Mouse (Mus musculus): ENCODE measurements around the gene Ly6g5b. TPM values are rescaled to one million over a fixed set of nuclear protein-coding genes. Genes with fewer than 3 reads are reported as not detected.

Gene Ly6g5b
- polyA plus RNA-seq, 1 experiment from 2014 or later, result 1.1 TPM

GRCm38 (mm10) chr17:35155451-35155850, 40.2 kb upstream of the Ly6g5b start:
- peak overlapping the region; percentile 31 for H3K9ac ChIP-seq
- WGBS, result 89% methylated on average over 12 of the region's 12 CpGs
- H3K9me3 ChIP-seq, result no peaks in the 10 kb centered on the region
- peaks cover 98% of the 10 kb centered on the region for H3K36me3 ChIP-seq
- no peak overlapping the region for H3K27ac ChIP-seq
- H3K4me2 ChIP-seq (replicated peaks), result no peak overlapping the region
- H3K27me3 ChIP-seq, result no peaks in the 10 kb centered on the region
- no peak overlapping the region for H3K4me3 ChIP-seq
- peaks cover 8% of the 10 kb centered on the region; the same call in 1 of the 2 replicates for H3K4me1 ChIP-seq
- ATAC-seq (ENCODE audit: low FRiP score, low read depth), result no peak

GRCm38 (mm10) chr17:35154616-35155015, 39.4 kb upstream of the Ly6g5b start:
- H3K4me1 ChIP-seq, result peaks cover 8% of the 10 kb centered on the region; the same call in 1 of the 2 replicates
- H3K27ac ChIP-seq, result peak overlapping the region; percentile 44; the same call in 1 of the 2 replicates
- no peaks in the 10 kb centered on the region for H3K9me3 ChIP-seq
- H3K4me2 ChIP-seq (replicated peaks), result no peak overlapping the region
- H3K4me3 ChIP-seq, result no peak overlapping the region
- peak overlapping the region; percentile 19; the same call in 1 of the 2 replicates for H3K9ac ChIP-seq
- ATAC-seq (ENCODE audit: low FRiP score, low read depth), result no peak
- WGBS, result 83% methylated on average over 7 of the region's 7 CpGs
- H3K27me3 ChIP-seq, result no peaks in the 10 kb centered on the region
- H3K36me3 ChIP-seq, result peaks cover 98% of the 10 kb centered on the region

- ATAC-seq (ENCODE audit: low FRiP score, low read depth), result no peak
- peak overlapping the region; percentile 44; the same call in 1 of the 2 replicates for H3K27ac ChIP-seq
- peaks cover 8% of the 10 kb centered on the region; the same call in 1 of the 2 replicates for H3K4me1 ChIP-seq
- H3K4me2 ChIP-seq (replicated peaks), result no peak overlapping the region
- H3K9me3 ChIP-seq, result no peaks in the 10 kb centered on the region
- no peaks in the 10 kb centered on the region for H3K27me3 ChIP-seq
- peaks cover 98% of the 10 kb centered on the region for H3K36me3 ChIP-seq
- H3K4me3 ChIP-seq, result no peak overlapping the region
- 56% methylated on average over 4 of the region's 4 CpGs for WGBS
- H3K9ac ChIP-seq, result peak overlapping the region; percentile 19; the same call in 1 of the 2 replicates
Observed at GRCm38 (mm10) chr17:35153931-35154330, 38.7 kb upstream of the Ly6g5b start.

GRCm38 (mm10) chr17:35153077-35153476, 37.8 kb upstream of the Ly6g5b start:
- Histone ChIP-seq H3K27me3 (no peaks in the 10 kb centered on the region), H3K4me1 (peaks cover 8% of the 10 kb centered on the region; the same call in 1 of the 2 replicates), H3K4me2 (replicated peaks) (no peak overlapping the region), H3K9ac (no peak overlapping the region), H3K9me3 (no peaks in the 10 kb centered on the region), H3K36me3 (peaks cover 98% of the 10 kb centered on the region), H3K27ac (no peak overlapping the region), H3K4me3 (no peak overlapping the region)
- ATAC-seq (ENCODE audit: low FRiP score, low read depth), result no peak
- 97% methylated on average over 9 of the region's 9 CpGs for WGBS

GRCm38 (mm10) chr17:35152121-35152520, 36.9 kb upstream of the Ly6g5b start:
- WGBS, result 94% methylated on average over 4 of the region's 4 CpGs

GRCm38 (mm10) chr17:35147922-35148639, 32.9 kb upstream of the Ly6g5b start:
- H3K9me3 ChIP-seq, result peaks cover 5% of the 10 kb centered on the region; the same call in 1 of the 2 replicates
- no peak overlapping the region for H3K4me3 ChIP-seq
- no peak overlapping the region for H3K27ac ChIP-seq
- no peaks in the 10 kb centered on the region for H3K27me3 ChIP-seq
- H3K36me3 ChIP-seq, result peaks cover 93% of the 10 kb centered on the region
- no peak overlapping the region for H3K4me2 ChIP-seq (replicated peaks)
- 67% methylated on average over 5 of the region's 5 CpGs for WGBS
- no peak overlapping the region for H3K9ac ChIP-seq
- ATAC-seq (ENCODE audit: low FRiP score, low read depth), result no peak
- no peaks in the 10 kb centered on the region for H3K4me1 ChIP-seq

More at GRCm38 (mm10) chr17:35152121-35152520, 36.9 kb upstream of the Ly6g5b start:
- no peaks in the 10 kb centered on the region for H3K27me3 ChIP-seq
- no peak for ATAC-seq (ENCODE audit: low FRiP score, low read depth)
- peaks cover 8% of the 10 kb centered on the region; the same call in 1 of the 2 replicates for H3K4me1 ChIP-seq
- H3K4me3 ChIP-seq, result no peak overlapping the region
- no peak overlapping the region for H3K9ac ChIP-seq
- no peaks in the 10 kb centered on the region for H3K9me3 ChIP-seq
- no peak overlapping the region for H3K27ac ChIP-seq
- no peak overlapping the region for H3K4me2 ChIP-seq (replicated peaks)
- H3K36me3 ChIP-seq, result peaks cover 93% of the 10 kb centered on the region

- H3K9ac ChIP-seq, result no peak overlapping the region
- no peak overlapping the region for H3K27ac ChIP-seq
- peaks cover 6% of the 10 kb centered on the region; the same call in 1 of the 2 replicates for H3K9me3 ChIP-seq
- no peak overlapping the region for H3K4me3 ChIP-seq
- no peaks in the 10 kb centered on the region for H3K4me1 ChIP-seq
- WGBS, result 21% methylated on average over 3 of the region's 3 CpGs
- ATAC-seq (ENCODE audit: low FRiP score, low read depth), result no peak
- no peak overlapping the region for H3K4me2 ChIP-seq (replicated peaks)
- peaks cover 93% of the 10 kb centered on the region for H3K36me3 ChIP-seq
- H3K27me3 ChIP-seq, result no peaks in the 10 kb centered on the region
Observed at GRCm38 (mm10) chr17:35147348-35147747, 32.1 kb upstream of the Ly6g5b start.

GRCm38 (mm10) chr17:35146139-35146538, 30.9 kb upstream of the Ly6g5b start:
- Histone ChIP-seq H3K9me3 (peaks cover 6% of the 10 kb centered on the region; the same call in 1 of the 2 replicates), H3K4me3 (no peak overlapping the region), H3K36me3 (peaks cover 93% of the 10 kb centered on the region), H3K4me1 (no peaks in the 10 kb centered on the region), H3K9ac (no peak overlapping the region), H3K27ac (no peak overlapping the region), H3K4me2 (replicated peaks) (no peak overlapping the region), H3K27me3 (no peaks in the 10 kb centered on the region)
- ATAC-seq (ENCODE audit: low FRiP score, low read depth), result no peak
- WGBS, result 86% methylated on average over 5 of the region's 5 CpGs

GRCm38 (mm10) chr17:35141971-35142370, 26.7 kb upstream of the Ly6g5b start:
- WGBS, result 90% methylated on average over 6 of the region's 6 CpGs
- peaks cover 6% of the 10 kb centered on the region; the same call in 1 of the 2 replicates for H3K9me3 ChIP-seq
- peaks cover 89% of the 10 kb centered on the region for H3K36me3 ChIP-seq
- no peak overlapping the region for H3K4me2 ChIP-seq (replicated peaks)
- no peak overlapping the region for H3K27ac ChIP-seq
- no peak for ATAC-seq (ENCODE audit: low FRiP score, low read depth)
- H3K27me3 ChIP-seq, result no peaks in the 10 kb centered on the region
- H3K4me1 ChIP-seq, result peaks cover 9% of the 10 kb centered on the region
- no peak overlapping the region for H3K9ac ChIP-seq
- H3K4me3 ChIP-seq, result no peak overlapping the region

- Histone ChIP-seq H3K9me3 (peaks cover 6% of the 10 kb centered on the region; the same call in 1 of the 2 replicates), H3K36me3 (peaks cover 74% of the 10 kb centered on the region), H3K27me3 (no peaks in the 10 kb centered on the region), H3K4me2 (replicated peaks) (no peak overlapping the region), H3K4me1 (peaks cover 18% of the 10 kb centered on the region), H3K9ac (no peak overlapping the region), H3K4me3 (no peak overlapping the region), H3K27ac (no peak overlapping the region)
- no peak for ATAC-seq (ENCODE audit: low FRiP score, low read depth)
- 85% methylated on average over 16 of the region's 16 CpGs for WGBS
Observed at GRCm38 (mm10) chr17:35140490-35140996, 25.3 kb upstream of the Ly6g5b start.

- Histone ChIP-seq H3K4me3 (no peak overlapping the region), H3K9ac (peak overlapping the region; percentile 13; the same call in 1 of the 2 replicates), H3K36me3 (peaks cover 62% of the 10 kb centered on the region), H3K4me2 (replicated peaks) (no peak overlapping the region), H3K27me3 (no peaks in the 10 kb centered on the region), H3K9me3 (peaks cover 6% of the 10 kb centered on the region; the same call in 1 of the 2 replicates), H3K4me1 (peaks cover 18% of the 10 kb centered on the region), H3K27ac (no peak overlapping the region)
- 91% methylated on average over 3 of the region's 3 CpGs for WGBS
- no peak for ATAC-seq (ENCODE audit: low FRiP score, low read depth)
Observed at GRCm38 (mm10) chr17:35139269-35139668, 24.0 kb upstream of the Ly6g5b start.

- H3K9ac ChIP-seq, result peak overlapping the region; percentile 86
- no peaks in the 10 kb centered on the region for H3K9me3 ChIP-seq
- ATAC-seq (ENCODE audit: low FRiP score, low read depth), result peak; percentile 74
- H3K4me3 ChIP-seq, result peak overlapping the region; percentile 75
- H3K4me2 ChIP-seq (replicated peaks), result peak overlapping the region; percentile 94
- H3K27me3 ChIP-seq, result no peaks in the 10 kb centered on the region
- H3K27ac ChIP-seq, result peak overlapping the region; percentile 91
- H3K4me1 ChIP-seq, result peaks cover 18% of the 10 kb centered on the region
- WGBS, result under 1% methylated on average over 43 of the region's 43 CpGs
- H3K36me3 ChIP-seq, result peaks cover 27% of the 10 kb centered on the region
Observed at GRCm38 (mm10) chr17:35135591-35136320, 20.5 kb upstream of the Ly6g5b start.

All from limb, embryonic 13.5 days (tissue).